Mouse (Mus musculus): ENCODE measurements around the gene Epha10. TPM values are rescaled to one million over a fixed set of nuclear protein-coding genes. Genes with fewer than 3 reads are reported as not detected.

The Epha10 gene
- polyA plus RNA-seq (2015; fragmentation: Nextera tagmentation; extraction: Ambion mirVana): not detected in 2 replicates

DNA sequence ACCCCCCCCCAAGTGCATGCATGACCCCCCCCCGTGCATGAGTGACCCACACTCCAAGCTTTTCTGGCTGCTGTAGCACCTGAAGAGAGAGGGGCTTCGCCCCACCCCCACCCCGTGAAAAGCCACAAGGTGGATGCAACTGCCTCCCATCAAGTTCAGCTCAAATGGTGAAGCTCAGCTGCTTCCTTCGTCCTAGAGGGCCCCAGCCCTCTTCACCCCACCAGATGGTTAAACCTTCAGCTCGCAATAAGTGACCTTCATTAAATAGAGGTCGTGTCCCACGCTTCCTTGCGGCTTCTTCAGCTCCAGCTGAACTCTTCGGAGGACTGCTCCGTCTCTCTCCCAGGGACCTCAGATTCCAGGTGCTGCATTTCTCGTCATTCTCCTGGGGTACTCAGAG, at the start of gene Epha10:
Gene Epha10 (plus strand): TSS at position 301 of the 400 bp plus-strand sequence.
- no peak within 1 kb of the TSS for H3K27ac ChIP-seq
- no peak within 1 kb of the TSS for H3K9ac ChIP-seq
- no peaks in the 10 kb centered on the region for H3K9me3 ChIP-seq
- no peak for ATAC-seq (ENCODE audit: borderline replicate concordance, extremely low read depth, low FRiP score, low TSS enrichment)
- WGBS: 9% methylated on average over 11 of the region's 11 CpGs
- H3K27me3 ChIP-seq: peaks cover 62% of the 10 kb centered on the region
- no peaks in the 10 kb centered on the region for H3K36me3 ChIP-seq
- peak within 1 kb of the TSS; percentile 24 for H3K4me3 ChIP-seq
- peaks cover 6% of the 10 kb centered on the region; the same call in 1 of the 2 replicates for H3K4me1 ChIP-seq
- H3K4me2 ChIP-seq: peak within 1 kb of the TSS; percentile 49

DNA sequence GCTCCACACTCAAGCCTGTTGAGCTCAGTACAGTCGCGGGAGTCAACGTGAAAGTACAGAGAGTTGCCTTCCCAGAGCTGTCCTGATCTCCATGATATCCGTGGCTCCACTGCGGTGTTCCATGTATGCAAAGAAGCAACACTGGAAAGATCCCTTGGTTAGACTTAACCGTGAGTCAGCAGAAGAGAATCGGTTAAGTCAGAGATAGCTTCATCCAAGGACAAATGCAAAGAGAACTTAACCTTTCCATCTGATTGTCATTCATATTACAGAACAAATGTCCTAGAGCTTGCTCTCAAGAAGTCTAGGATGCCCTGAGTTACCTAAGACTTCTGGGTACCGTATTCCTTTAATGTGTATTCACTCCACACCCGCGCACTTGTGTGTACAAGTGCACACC, 47.9 kb upstream of the Epha10 start:
- Histone ChIP-seq H3K27me3 (no peaks in the 10 kb centered on the region), H3K4me1 (no peaks in the 10 kb centered on the region), H3K9ac (no peak overlapping the region), H3K27ac (no peak overlapping the region), H3K9me3 (no peaks in the 10 kb centered on the region), H3K36me3 (peaks cover 19% of the 10 kb centered on the region; the same call in 1 of the 2 replicates), H3K4me3 (no peak overlapping the region), H3K4me2 (no peak overlapping the region)
- WGBS: 93% methylated on average over 10 of the region's 10 CpGs
- no peak for ATAC-seq (ENCODE audit: borderline replicate concordance, extremely low read depth, low FRiP score, low TSS enrichment)

DNA sequence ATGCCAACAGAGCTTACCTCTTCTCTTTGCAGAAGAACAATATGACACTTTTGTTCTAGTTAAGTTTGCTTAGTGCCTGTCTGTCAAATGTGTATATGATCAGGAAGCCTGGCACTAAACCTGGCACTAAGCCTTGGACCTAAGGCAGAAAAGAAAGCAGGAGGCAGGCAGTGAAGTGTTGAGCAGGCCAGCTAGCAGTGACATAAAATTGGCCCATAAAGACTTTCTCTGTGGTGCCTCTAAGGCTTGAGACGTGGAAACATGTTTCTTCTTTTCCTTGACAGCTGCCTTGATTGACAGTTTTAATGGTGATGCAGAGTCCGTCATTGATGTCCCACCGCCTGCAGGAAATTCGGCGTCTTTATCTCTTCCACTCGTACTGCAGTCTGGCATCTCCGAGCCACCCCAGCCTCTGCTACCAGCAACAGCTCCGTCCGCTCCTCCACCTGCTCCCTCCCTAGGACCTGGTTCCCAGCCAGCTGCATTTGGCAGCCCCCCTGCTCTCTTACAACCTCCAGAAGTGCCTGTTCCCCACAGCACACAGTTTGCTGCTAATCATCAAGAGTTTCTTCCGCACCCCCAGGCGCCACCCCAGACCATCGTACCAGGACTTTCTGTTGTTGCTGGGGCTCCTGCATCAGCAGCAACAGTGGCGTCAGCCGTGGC, 42.5 kb upstream of the Epha10 start:
- Histone ChIP-seq H3K4me3 (no peak overlapping the region), H3K36me3 (peaks cover 42% of the 10 kb centered on the region), H3K27me3 (no peaks in the 10 kb centered on the region), H3K4me1 (no peaks in the 10 kb centered on the region), H3K27ac (no peak overlapping the region), H3K9me3 (no peaks in the 10 kb centered on the region), H3K9ac (no peak overlapping the region), H3K4me2 (no peak overlapping the region)
- no peak for ATAC-seq (ENCODE audit: borderline replicate concordance, extremely low read depth, low FRiP score, low TSS enrichment)
- WGBS: 83% methylated on average over 14 of the region's 14 CpGs

DNA sequence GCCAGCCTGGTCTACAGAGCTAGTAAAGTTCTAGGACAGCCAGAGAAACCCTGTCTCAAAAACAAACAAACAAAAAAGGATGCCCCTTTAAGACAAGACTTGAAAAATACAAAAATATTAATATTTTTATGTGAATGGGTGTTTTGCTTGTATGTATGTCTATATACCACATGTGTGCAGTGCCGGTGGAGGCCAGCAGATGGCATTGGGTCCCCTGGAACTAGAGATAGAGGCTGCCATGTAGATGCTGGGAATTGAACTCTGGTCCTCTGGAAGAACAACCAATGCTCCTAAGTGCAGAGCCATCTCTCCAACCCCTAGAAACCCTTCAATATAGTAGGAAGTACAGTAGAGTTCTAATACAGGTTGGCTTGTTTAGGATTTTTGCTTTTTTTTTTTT, 39.7 kb upstream of the Epha10 start:
- Histone ChIP-seq H3K9me3 (no peaks in the 10 kb centered on the region), H3K4me2 (no peak overlapping the region), H3K27me3 (no peaks in the 10 kb centered on the region), H3K4me3 (no peak overlapping the region), H3K9ac (no peak overlapping the region), H3K27ac (no peak overlapping the region), H3K4me1 (no peaks in the 10 kb centered on the region), H3K36me3 (peaks cover 42% of the 10 kb centered on the region)
- 93% methylated on average over 1 of the region's 1 CpGs for WGBS
- ATAC-seq (ENCODE audit: borderline replicate concordance, extremely low read depth, low FRiP score, low TSS enrichment): no peak

DNA sequence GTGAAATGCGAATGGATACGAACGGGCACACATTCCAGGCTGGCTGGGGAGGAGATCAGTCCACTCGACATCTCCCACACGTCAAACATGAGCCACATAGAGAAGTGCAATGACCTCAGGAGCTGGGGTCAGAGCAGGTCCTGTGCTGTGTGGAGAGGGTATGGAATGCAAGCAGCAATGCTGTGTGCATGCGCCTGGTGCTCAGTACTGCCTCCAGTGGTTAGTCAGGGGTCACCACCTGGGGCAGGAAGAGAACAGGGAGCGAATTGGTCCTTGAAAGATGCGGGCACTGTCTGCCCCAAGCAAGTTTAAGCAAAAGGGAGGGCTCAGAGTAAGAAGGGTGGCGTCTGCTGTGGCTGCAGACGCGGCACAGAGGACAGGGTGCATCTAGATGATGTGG, 37.2 kb upstream of the Epha10 start:
- 54% methylated on average over 11 of the region's 11 CpGs for WGBS
- 0 out of 2 replicates have a peak, but pooled peaks have one; percentile 30 for ATAC-seq (ENCODE audit: borderline replicate concordance, extremely low read depth, low FRiP score, low TSS enrichment)

DNA sequence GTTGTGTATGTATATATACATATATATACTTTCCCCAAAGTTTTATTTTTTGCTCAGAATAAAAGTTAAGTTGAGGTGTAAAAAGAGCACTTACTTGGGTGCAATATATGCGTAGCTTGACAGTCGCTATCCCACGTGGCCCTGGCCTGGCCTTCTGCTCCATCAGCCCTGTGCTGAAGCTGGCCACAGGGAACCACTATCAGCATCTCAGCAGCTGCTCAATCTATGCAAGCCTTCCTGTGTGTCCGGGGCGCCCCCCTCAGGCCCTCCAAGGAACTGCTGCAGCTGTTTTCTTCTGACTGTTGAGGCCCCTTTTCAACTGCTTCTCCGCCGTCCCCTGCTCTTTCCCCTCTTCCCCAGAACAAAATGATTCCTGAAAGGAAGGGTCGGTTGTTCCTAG, 33.1 kb upstream of the Epha10 start:
- Histone ChIP-seq H3K9me3 (no peaks in the 10 kb centered on the region), H3K4me1 (peaks cover 24% of the 10 kb centered on the region)

More for the DNA sequence above, 37.2 kb upstream of the Epha10 start:
- Histone ChIP-seq H3K27me3 (no peaks in the 10 kb centered on the region), H3K9me3 (no peaks in the 10 kb centered on the region), H3K4me1 (peaks cover 6% of the 10 kb centered on the region), H3K36me3 (peaks cover 33% of the 10 kb centered on the region), H3K9ac (no peak overlapping the region), H3K4me3 (no peak overlapping the region), H3K4me2 (no peak overlapping the region), H3K27ac (no peak overlapping the region)

DNA sequence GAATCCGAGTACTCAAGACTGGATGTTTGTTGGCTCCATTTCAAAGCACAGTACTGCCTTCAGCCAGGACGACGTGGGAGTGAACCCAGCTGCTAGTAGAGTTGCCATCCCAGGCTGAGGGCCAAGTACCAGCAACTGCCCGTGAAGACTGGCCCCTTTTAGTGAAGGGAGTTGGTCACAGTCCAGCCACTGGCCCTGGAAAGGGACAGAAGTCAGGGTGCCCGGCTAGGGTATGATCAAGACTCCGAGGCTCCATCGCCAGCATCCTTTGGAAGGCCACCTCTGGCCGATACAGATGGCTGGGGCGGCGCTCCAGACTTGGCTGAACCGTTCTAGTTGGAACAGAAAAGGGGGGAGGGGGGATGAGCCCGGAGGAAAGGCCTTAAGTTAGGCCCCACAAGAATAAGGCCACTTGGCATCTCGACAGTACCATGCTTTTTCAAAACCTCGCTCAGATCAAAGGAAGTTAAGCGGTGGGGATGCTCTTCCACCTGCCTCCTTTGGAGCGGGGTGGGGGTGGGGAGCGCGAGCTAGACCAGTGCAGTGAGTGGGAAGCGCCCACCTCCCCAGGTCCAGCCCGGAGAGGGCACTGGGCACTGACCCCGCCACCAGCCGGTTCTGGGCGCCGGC, 31.0 kb upstream of the Epha10 start:
- 1% methylated on average over 24 of the region's 24 CpGs for WGBS
- H3K9ac ChIP-seq: peak overlapping the region; percentile 84
- H3K27ac ChIP-seq: peak overlapping the region; percentile 92
- peak overlapping the region; percentile 74 for H3K4me2 ChIP-seq
- peak overlapping the region; percentile 93 for H3K4me3 ChIP-seq
- H3K9me3 ChIP-seq: no peaks in the 10 kb centered on the region
- H3K36me3 ChIP-seq: peaks cover 14% of the 10 kb centered on the region; the same call in 1 of the 2 replicates
- peaks cover 24% of the 10 kb centered on the region for H3K4me1 ChIP-seq
- no peaks in the 10 kb centered on the region for H3K27me3 ChIP-seq
- peak; percentile 24; the same call in 1 of the 2 replicates for ATAC-seq (ENCODE audit: borderline replicate concordance, extremely low read depth, low FRiP score, low TSS enrichment)

More for the DNA sequence above, 33.1 kb upstream of the Epha10 start:
- Histone ChIP-seq H3K9ac (no peak overlapping the region), H3K27ac (no peak overlapping the region), H3K4me2 (no peak overlapping the region), H3K36me3 (0 out of 2 replicates have a peak, but pooled peaks cover 4% of the 10 kb centered on the region), H3K4me3 (no peak overlapping the region), H3K27me3 (no peaks in the 10 kb centered on the region)
- no peak for ATAC-seq (ENCODE audit: borderline replicate concordance, extremely low read depth, low FRiP score, low TSS enrichment)
- 16% methylated on average over 8 of the region's 8 CpGs for WGBS

DNA sequence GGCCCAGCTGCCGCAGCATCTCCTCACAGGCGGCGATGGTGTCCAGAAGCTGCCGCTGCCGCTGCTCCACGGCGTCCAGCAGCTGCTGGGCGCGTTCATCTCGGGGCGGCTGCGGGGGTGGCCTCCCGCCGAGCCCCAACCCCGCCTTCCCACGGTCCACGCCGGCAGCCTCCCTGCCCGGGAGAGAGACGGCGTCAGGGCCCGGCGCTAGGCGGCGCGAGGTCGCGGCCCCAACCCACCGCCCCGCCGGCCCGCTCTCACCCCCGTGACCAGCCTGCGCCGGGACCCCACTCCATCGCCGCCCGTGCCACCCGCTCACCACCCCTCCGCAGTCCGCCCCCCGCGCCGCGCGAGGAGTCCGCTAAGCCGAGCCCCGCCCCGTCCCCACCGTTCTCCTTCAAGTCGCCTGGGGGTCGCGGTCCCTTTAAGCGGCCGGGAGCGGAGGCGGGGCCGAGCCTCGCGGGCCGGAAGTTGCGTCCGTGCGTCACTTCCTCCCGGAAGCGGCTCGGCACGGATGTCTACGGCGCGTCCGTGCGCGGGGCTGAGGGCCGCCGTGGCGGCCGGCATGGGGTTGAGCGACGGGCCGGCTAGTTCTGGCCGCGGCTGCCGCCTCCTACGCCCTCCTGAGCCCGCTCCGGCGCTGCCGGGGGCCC, 30.3 kb upstream of the Epha10 start, which contains the start of gene Yrdc:
Gene Yrdc (plus strand): TSS at position 419 of the 653 bp plus-strand sequence.
- H3K9me3 ChIP-seq: no peaks in the 10 kb centered on the region
- H3K4me2 ChIP-seq: peak within 1 kb of the TSS; percentile 83
- peak within 1 kb of the TSS; percentile 92 for H3K27ac ChIP-seq
- H3K4me1 ChIP-seq: peaks cover 24% of the 10 kb centered on the region
- no peaks in the 10 kb centered on the region for H3K27me3 ChIP-seq
- peak within 1 kb of the TSS; percentile 93 for H3K4me3 ChIP-seq
- peak within 1 kb of the TSS; percentile 84 for H3K9ac ChIP-seq
- ATAC-seq (ENCODE audit: borderline replicate concordance, extremely low read depth, low FRiP score, low TSS enrichment): peak; percentile 90
- H3K36me3 ChIP-seq: peaks cover 15% of the 10 kb centered on the region; the same call in 1 of the 2 replicates
- WGBS: under 1% methylated on average over 88 of the region's 90 CpGs

DNA sequence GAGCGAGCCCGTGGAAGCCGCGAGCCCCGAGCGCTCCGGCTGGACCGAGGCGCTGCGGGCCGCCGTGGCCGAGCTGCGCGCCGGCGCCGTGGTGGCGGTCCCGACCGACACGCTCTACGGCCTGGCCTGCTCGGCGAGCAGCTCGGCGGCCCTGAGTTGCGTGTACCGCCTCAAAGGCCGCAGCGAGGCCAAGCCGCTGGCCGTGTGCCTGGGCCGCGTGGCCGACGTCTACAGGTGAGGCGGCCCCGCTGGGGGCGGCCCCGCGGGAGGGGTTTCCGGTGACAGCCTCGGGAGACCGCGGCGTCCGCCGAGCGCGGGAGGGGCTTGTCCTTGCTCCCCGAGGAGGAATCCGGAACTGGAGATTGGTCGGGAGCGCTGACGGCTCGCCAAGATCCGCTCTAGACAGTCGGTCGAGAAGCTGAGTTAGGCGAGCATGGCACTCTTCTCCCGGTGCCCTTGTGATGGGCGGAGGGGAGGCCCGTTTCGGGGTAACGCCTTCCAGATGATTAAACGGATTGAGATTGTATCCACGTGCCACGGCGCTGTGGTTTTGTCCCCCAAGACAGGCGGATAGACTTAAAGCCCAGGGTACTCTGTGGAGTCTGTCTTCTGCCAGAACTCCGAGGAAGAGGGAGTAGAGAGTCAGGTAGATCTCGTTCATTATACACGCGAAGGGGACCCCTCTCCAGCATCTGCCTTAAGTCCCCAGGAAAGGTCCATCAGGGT, 29.6 kb upstream of the Epha10 start, which contains the start of gene 1110065P20Rik:
Gene 1110065P20Rik (minus strand): TSS at position 264 of the 726 bp plus-strand sequence.
- peak within 1 kb of the TSS; percentile 84 for H3K9ac ChIP-seq
- peak; percentile 71 for ATAC-seq (ENCODE audit: borderline replicate concordance, extremely low read depth, low FRiP score, low TSS enrichment)
- no peaks in the 10 kb centered on the region for H3K27me3 ChIP-seq
- peak within 1 kb of the TSS; percentile 92 for H3K27ac ChIP-seq
- WGBS: under 1% methylated on average over 75 of the region's 75 CpGs
- H3K36me3 ChIP-seq: peaks cover 15% of the 10 kb centered on the region; the same call in 1 of the 2 replicates
- H3K4me3 ChIP-seq: peak within 1 kb of the TSS; percentile 93
- H3K9me3 ChIP-seq: no peaks in the 10 kb centered on the region
- H3K4me1 ChIP-seq: peaks cover 24% of the 10 kb centered on the region
- peak within 1 kb of the TSS; percentile 83 for H3K4me2 ChIP-seq

DNA sequence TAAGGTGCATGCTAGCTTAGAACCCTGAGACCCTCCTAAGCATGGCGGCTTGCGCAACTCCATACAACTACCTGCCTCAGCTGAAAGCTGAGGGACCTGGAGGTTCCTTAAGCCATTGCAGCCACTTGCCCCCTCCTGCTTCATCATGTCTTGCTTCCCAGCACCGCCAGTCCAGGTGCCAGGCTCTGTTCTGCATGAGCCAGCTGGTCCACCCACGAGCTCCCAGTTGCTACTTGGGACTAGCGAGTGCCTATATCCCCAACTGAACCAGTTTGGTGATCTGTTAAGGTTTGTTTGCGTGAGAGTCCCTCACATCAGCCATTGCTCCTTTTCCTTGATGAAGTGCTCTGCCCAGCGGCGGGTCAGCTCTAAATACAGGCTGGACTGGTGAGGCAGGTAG, 24.4 kb upstream of the Epha10 start:
- Histone ChIP-seq H3K27ac (no peak overlapping the region), H3K27me3 (peaks cover 8% of the 10 kb centered on the region), H3K4me3 (no peak overlapping the region), H3K4me2 (no peak overlapping the region), H3K36me3 (peaks cover 15% of the 10 kb centered on the region; the same call in 1 of the 2 replicates), H3K4me1 (peaks cover 7% of the 10 kb centered on the region), H3K9ac (no peak overlapping the region), H3K9me3 (no peaks in the 10 kb centered on the region)
- WGBS: 89% methylated on average over 8 of the region's 8 CpGs
- ATAC-seq (ENCODE audit: borderline replicate concordance, extremely low read depth, low FRiP score, low TSS enrichment): no peak

DNA sequence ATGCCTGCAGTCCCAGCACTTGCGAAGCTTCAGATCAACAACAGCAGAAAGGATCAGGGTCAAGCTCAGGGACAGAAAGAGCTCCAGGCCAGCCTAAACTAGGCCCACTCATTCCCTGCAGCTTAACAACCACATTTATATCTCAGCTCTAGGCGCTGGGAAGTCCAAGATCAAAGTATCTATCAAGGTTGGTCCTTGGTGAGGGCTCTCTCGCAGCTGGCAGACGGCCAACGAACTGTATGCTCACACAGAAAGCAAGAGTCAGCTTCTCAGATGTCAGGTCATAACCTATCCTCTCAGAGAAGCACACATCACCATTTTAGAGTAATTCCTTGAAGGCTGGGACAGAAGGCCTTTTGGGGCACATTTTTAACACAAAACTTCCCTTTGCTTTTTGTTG, 22.3 kb upstream of the Epha10 start:
- no peak for ATAC-seq (ENCODE audit: borderline replicate concordance, extremely low read depth, low FRiP score, low TSS enrichment)
- H3K36me3 ChIP-seq: peaks cover 14% of the 10 kb centered on the region; the same call in 1 of the 2 replicates
- H3K4me1 ChIP-seq: no peaks in the 10 kb centered on the region
- H3K27ac ChIP-seq: no peak overlapping the region
- no peak overlapping the region for H3K4me3 ChIP-seq
- no peak overlapping the region for H3K4me2 ChIP-seq
- no peak overlapping the region for H3K9ac ChIP-seq
- WGBS: 30% methylated on average over 5 of the region's 5 CpGs
- no peaks in the 10 kb centered on the region for H3K9me3 ChIP-seq
- H3K27me3 ChIP-seq: peaks cover 28% of the 10 kb centered on the region

Measured in lung, embryonic 15.5 days (tissue).